ENCODE assay signal across 8 mouse cellular contexts in the genomic region with DNA sequence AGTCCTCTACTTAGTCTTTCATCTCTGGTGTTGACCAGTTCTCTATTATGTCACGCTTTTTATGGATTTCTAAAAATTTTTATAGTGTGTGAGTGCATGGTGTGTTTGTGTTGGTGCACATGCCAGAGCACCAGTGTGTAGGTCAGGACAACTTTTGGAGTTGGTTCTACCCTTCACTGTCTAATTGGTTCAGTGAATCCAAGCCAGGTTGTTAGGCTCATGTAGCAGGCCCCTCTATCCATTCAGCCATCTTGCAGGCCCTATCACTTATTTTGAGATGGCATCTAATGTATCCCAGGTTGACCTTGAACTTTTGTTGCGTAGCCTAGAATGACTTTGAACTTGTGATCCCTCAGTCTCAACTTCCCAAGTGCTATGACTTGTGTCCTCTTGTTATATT. TPM values are rescaled to one million over a fixed set of nuclear protein-coding genes. Genes with fewer than 3 reads are reported as not detected.
DNase-seq lines count a peak whose midpoint lies in the region; ATAC-seq and TF ChIP-seq lines count a peak whose summit lies in the region.

No protein-coding gene starts in this region.

- TF ChIP-seq EP300 in heart, adult 2 months (IDR thresholded peaks at IDR 0.05; ENCODE audit: insufficient read depth, low read depth, low read length) = no peak

- TF ChIP-seq CTCF in heart, adult 2 months (IDR thresholded peaks at IDR 0.05) = no peak
- TF ChIP-seq CTCF in G1E (IDR thresholded peaks at IDR 0.05; ENCODE audit: low read depth, low read length) = no peak

- peaks cover 24% of the 10 kb centered on the region for H3K36me3 ChIP-seq in heart, adult 2 months (ENCODE audit: control insufficient read depth, insufficient read depth, low read length)
- H3K36me3 ChIP-seq in G1E (replicated peaks) = peaks cover 39% of the 10 kb centered on the region
- peaks cover 24% of the 10 kb centered on the region for H3K36me3 ChIP-seq in hindbrain, embryonic 12.5 days
- H3K36me3 ChIP-seq in liver, embryonic 16.5 days (ENCODE audit: control insufficient read depth, insufficient read depth) = no peaks in the 10 kb centered on the region

- 0 out of 2 replicates have a peak, but pooled peaks cover 3% of the 10 kb centered on the region for H3K79me2 ChIP-seq in heart, adult 2 months (replicated peaks; ENCODE audit: control insufficient read depth, insufficient read depth, low read length)

- 80% methylated on average over 2 of the region's 2 CpGs for whole genome bisulfite sequencing in heart, adult 2 months
- WGBS in hindbrain, embryonic 12.5 days = 77% methylated on average over 2 of the region's 2 CpGs
- WGBS in liver, embryonic 16.5 days (ENCODE audit: insufficient replicate concordance) = 68% methylated on average over 2 of the region's 2 CpGs

- no peak for TF ChIP-seq POLR2A in heart, adult 2 months (IDR thresholded peaks at IDR 0.05; ENCODE audit: insufficient read depth, low read depth, low read length)

- H3K27me3 ChIP-seq in heart, adult 2 months (ENCODE audit: control insufficient read depth, insufficient read depth, low read length) = no peaks in the 10 kb centered on the region
- H3K27me3 ChIP-seq in G1E (ENCODE audit: insufficient read depth, low read length) = no peaks in the 10 kb centered on the region
- H3K27me3 ChIP-seq in hindbrain, embryonic 12.5 days = no peaks in the 10 kb centered on the region
- H3K27me3 ChIP-seq in liver, embryonic 16.5 days (ENCODE audit: control insufficient read depth, insufficient read depth, low read depth, low read length) = no peaks in the 10 kb centered on the region

- H3K9me3 ChIP-seq in G1E (replicated peaks) = no peaks in the 10 kb centered on the region
- no peaks in the 10 kb centered on the region for H3K9me3 ChIP-seq in hindbrain, embryonic 12.5 days (replicated peaks)
- H3K9me3 ChIP-seq in liver, embryonic 16.5 days (replicated peaks; ENCODE audit: control insufficient read depth, low read length) = no peaks in the 10 kb centered on the region

- no peak for ATAC-seq in G1E (ENCODE audit: extremely low read depth, insufficient number of reproducible peaks, low FRiP score, poor library complexity, severe bottlenecking)
- no peak for ATAC-seq in hindbrain, embryonic 12.5 days (ENCODE audit: low FRiP score)
- no peak for ATAC-seq in liver, embryonic 16.5 days (ENCODE audit: low read depth)

- intact Hi-C loops in heart, adult 2 months (cut with DNase I) = no loop called here
- intact Hi-C loops in heart, postnatal 25 days (cut with DNase I) = loop anchor here (5.0 kb wide), 1 partner anchor 76 kb away; a partner anchor contains a TSS
- intact Hi-C loops in left cerebral cortex, postnatal 36 days (cut with DNase I) = loop anchor here (2.0 to 5.0 kb wide), 2 partner anchors 78 to 221 kb away; a partner anchor contains a TSS
- intact Hi-C loops in left cerebral cortex, postnatal 14 days (cut with DNase I) = no loop called here

- DNase-seq in heart, adult 2 months = no peak
- DNase-seq in heart, postnatal 25 days (ENCODE audit: low spot score) = no peak
- no peak for DNase-seq in G1E (ENCODE audit: low spot score)
- no peak for DNase-seq in left cerebral cortex, postnatal 36 days (ENCODE audit: low spot score in 2 of 2)
- no peak for DNase-seq in retina, postnatal 1 day
- DNase-seq in left cerebral cortex, postnatal 14 days (ENCODE audit: low spot score in 2 of 2) = no peak

- peak overlapping the region; percentile 63 for H3K4me2 ChIP-seq in hindbrain, embryonic 12.5 days (replicated peaks)
- peak overlapping the region; percentile 92 for H3K4me2 ChIP-seq in liver, embryonic 16.5 days (ENCODE audit: low read depth, low read length)

- peaks cover 1% of the 10 kb centered on the region for H3K4me1 ChIP-seq in heart, adult 2 months (ENCODE audit: control insufficient read depth, insufficient read depth, low read length)
- peaks cover 28% of the 10 kb centered on the region for H3K4me1 ChIP-seq in G1E (ENCODE audit: insufficient read depth, low read depth, low read length)
- H3K4me1 ChIP-seq in hindbrain, embryonic 12.5 days = peaks cover 22% of the 10 kb centered on the region
- H3K4me1 ChIP-seq in liver, embryonic 16.5 days (ENCODE audit: control insufficient read depth, low read depth, low read length) = peaks cover 19% of the 10 kb centered on the region

- peak overlapping the region; percentile 86 for H3K4me3 ChIP-seq in heart, adult 2 months
- peak overlapping the region; percentile 87; the same call in 1 of the 2 replicates for H3K4me3 ChIP-seq in G1E (ENCODE audit: low read depth, low read length)
- peak overlapping the region; percentile 89 for H3K4me3 ChIP-seq in hindbrain, embryonic 12.5 days
- H3K4me3 ChIP-seq in liver, embryonic 16.5 days (ENCODE audit: low read depth, low read length) = peak overlapping the region; percentile 84; the same call in 1 of the 2 replicates

- no peak overlapping the region for H3K27ac ChIP-seq in heart, adult 2 months
- no peak overlapping the region for H3K27ac ChIP-seq in hindbrain, embryonic 12.5 days
- no peak overlapping the region for H3K27ac ChIP-seq in liver, embryonic 16.5 days (ENCODE audit: low read length)

- H3K9ac ChIP-seq in heart, adult 2 months (ENCODE audit: low read depth, low read length) = no peak overlapping the region
- H3K9ac ChIP-seq in hindbrain, embryonic 12.5 days = 0 out of 2 replicates have a peak overlapping the region, but pooled peaks have one; percentile 94
- no peak overlapping the region for H3K9ac ChIP-seq in liver, embryonic 16.5 days (ENCODE audit: low read depth, low read length)

RNA-seq across cellular contexts. Expression of a gene that starts 2.0 kb away (rescaled TPM):
- 10 to 100 TPM; 29.1 to 34.7 TPM for total RNA-seq in heart, adult 2 months (2021)
- 6.9 and 14.8 TPM in 2 replicates for polyA plus RNA-seq in heart, adult 2 months (2012; rRNA removed)
- 10 to 100 TPM; 31.2 to 36.2 TPM for total RNA-seq in heart, postnatal 25 days (2021)
- total RNA-seq in G1E (2014; fragmentation: Nextera tagmentation) (118 and 147 TPM in 2 replicates), G1E (2017) (57.3 and 58.1 TPM in 2 replicates)
- polyA plus RNA-seq in G1E (2012) = 0.97 and 2.1 TPM in 2 replicates
- 89.1 and 89.5 TPM in 2 replicates for polyA plus RNA-seq in hindbrain, embryonic 12.5 days (2016; fragmentation: Nextera tagmentation; extraction: Ambion mirVana)
- polyA plus RNA-seq in liver, embryonic 16.5 days (2015; fragmentation: Nextera tagmentation; extraction: Ambion mirVana) = 7.6 and 7.7 TPM in 2 replicates
- total RNA-seq in left cerebral cortex, postnatal 36 days (2021) = 100 to 1,000 TPM in 1 of 2 experiments, 10 to 100 TPM in 1; 82.1 to 106 TPM
- total RNA-seq in left cerebral cortex, postnatal 14 days (2021) = 10 to 100 TPM; 83.4 to 84.4 TPM

Comparison
In these comparisons a context has a peak if more than half of its experiments do, and no peak if none do; other contexts are left out.
1. intact Hi-C loops: an anchor here in heart, postnatal 25 days (5.0 kb wide) and left cerebral cortex, postnatal 36 days (2.0 to 5.0 kb wide); none called in heart, adult 2 months and left cerebral cortex, postnatal 14 days.